Mouse (Mus musculus) limb, embryonic 12.5 days (tissue): ENCODE data around the gene Dock6. TPM values are rescaled to one million over a fixed set of nuclear protein-coding genes. Genes with fewer than 3 reads are reported as not detected.
"Not testable (repeated sequence)": the region's sequence is repeated elsewhere in the genome, so short reads cannot be mapped to it uniquely, and the experiment has no call there.

Experiments used
- ATAC-seq: fragments of 200-750 bp; cut with Nextera tagmentation; 2 replicates; pipeline ENCODE4 v1.8.0; 2017; ENCODE audit warnings: low read depth, moderate TSS enrichment; ENCODE audit not compliant: insufficient number of reproducible peaks, insufficient read depth, low FRiP score, low TSS enrichment
- H3K27ac ChIP-seq: fragments of 300-500 bp; sonication (generic); 2 replicates; pipeline ENCODE4 v1.5.1; 2016; ENCODE audit warnings: mild to moderate bottlenecking, moderate library complexity
- H3K27me3 ChIP-seq: fragments of 300-500 bp; sonication (generic); 2 replicates; pipeline ENCODE4 v1.6.1; 2016; ENCODE audit warnings: mild to moderate bottlenecking, moderate library complexity
- H3K36me3 ChIP-seq: fragments of 300-500 bp; sonication (generic); 2 replicates; pipeline ENCODE4 v1.6.1; 2016; ENCODE audit warnings: mild to moderate bottlenecking, moderate library complexity
- H3K4me1 ChIP-seq: fragments of 300-500 bp; sonication (generic); replicated peaks from 2 replicates; pipeline ENCODE4 v1.6.1; 2016
- H3K4me2 ChIP-seq: fragments of 300-500 bp; sonication (generic); 2 replicates; pipeline ENCODE4 v1.6.1; 2016; ENCODE audit warnings: mild to moderate bottlenecking, moderate library complexity
- H3K4me3 ChIP-seq: fragments of 300-500 bp; sonication (generic); replicated peaks from 2 replicates; pipeline ENCODE4 v1.5.1; 2016; ENCODE audit warnings: mild to moderate bottlenecking
- H3K9ac ChIP-seq: fragments of 300-500 bp; sonication (generic); replicated peaks from 2 replicates; pipeline ENCODE4 v1.6.1; 2016; ENCODE audit warnings: mild to moderate bottlenecking, moderate library complexity
- H3K9me3 ChIP-seq: fragments of 300-500 bp; sonication (generic); 2 replicates; pipeline ENCODE4 v1.6.1; 2016; ENCODE audit warnings: mild to moderate bottlenecking, moderate library complexity
- WGBS: fragments of 180-500 bp; shearing (Covaris S2); methylation state at CpG from one replicate; pipeline ENCODE4 v1.1.7; 2016; 5-methylcytosine and 5-hydroxymethylcytosine counted together
- polyA plus RNA-seq: library from polyadenylated mRNA; unstranded; fragments of >200 nt; fragmentation: Nextera tagmentation; extraction: Ambion mirVana; gene quantifications from 2 replicates; pipeline ENCODE4 v1.2.1, GENCODE M21; 2016

Gene Dock6
- polyA plus RNA-seq, 1 experiment from 2014 or later, result 38.3 TPM

DNA sequence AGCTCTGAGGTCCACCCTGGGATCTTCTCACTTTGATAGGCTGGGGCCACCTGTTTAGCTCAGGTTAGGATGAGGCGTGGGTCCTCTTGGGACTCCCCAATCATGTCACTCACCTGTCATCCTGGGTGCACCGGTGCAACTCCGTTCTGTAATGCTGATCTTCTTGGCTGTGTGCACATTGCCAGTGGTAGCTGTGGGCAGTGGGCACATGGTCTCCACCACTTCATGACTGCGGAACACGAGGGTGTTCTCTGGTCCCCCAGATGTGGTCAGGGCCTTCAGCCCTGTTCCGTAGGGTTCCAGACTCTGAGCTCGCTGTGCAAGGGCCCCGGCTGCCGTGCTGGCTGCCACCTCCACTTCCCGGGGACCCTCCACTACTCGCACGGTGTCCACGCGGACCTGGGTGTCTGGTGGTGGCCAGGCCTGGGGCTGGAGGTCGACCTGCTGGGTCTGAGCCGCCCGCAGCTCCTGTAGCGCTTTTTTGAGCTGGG lies 58.0 kb downstream of the Dock6 start:
- Histone ChIP-seq H3K9ac (no peak overlapping the region), H3K27ac (no peak overlapping the region), H3K4me2 (no peak overlapping the region), H3K4me1 (peaks cover 41% of the 10 kb centered on the region), H3K4me3 (no peak overlapping the region), H3K36me3 (peaks cover 67% of the 10 kb centered on the region), H3K9me3 (no peaks in the 10 kb centered on the region), H3K27me3 (no peaks in the 10 kb centered on the region)
- ATAC-seq, result no peak
- WGBS, result 96% methylated on average over 18 of the region's 18 CpGs

- H3K4me3 ChIP-seq, H3K9me3 ChIP-seq, H3K9ac ChIP-seq, H3K27ac ChIP-seq, H3K4me2 ChIP-seq, ATAC-seq, H3K27me3 ChIP-seq: not testable (repeated sequence)
- 97% methylated on average over 6 of the region's 6 CpGs for whole genome bisulfite sequencing
- Histone ChIP-seq H3K4me1 (peaks cover 37% of the 10 kb centered on the region), H3K36me3 (peaks cover 75% of the 10 kb centered on the region)
These were observed 58.9 kb downstream of the Dock6 start for GRCm38 (mm10) chr9:21793507-21793906.

GRCm38 (mm10) chr9:21792644-21793043 lies 59.8 kb downstream of the Dock6 start:
- peaks cover 81% of the 10 kb centered on the region for H3K36me3 ChIP-seq
- 0 out of 2 replicates have a peak overlapping the region, but pooled peaks have one; percentile 9 for H3K9ac ChIP-seq
- no peak overlapping the region for H3K27ac ChIP-seq
- H3K4me2 ChIP-seq, result no peak overlapping the region
- H3K4me3 ChIP-seq, result no peak overlapping the region
- WGBS, result 76% methylated on average over 8 of the region's 8 CpGs
- ATAC-seq, result no peak
- H3K27me3 ChIP-seq, result no peaks in the 10 kb centered on the region
- H3K4me1 ChIP-seq, result peaks cover 44% of the 10 kb centered on the region
- no peaks in the 10 kb centered on the region for H3K9me3 ChIP-seq

- H3K27me3 ChIP-seq, result no peaks in the 10 kb centered on the region
- H3K4me1 ChIP-seq, result peaks cover 42% of the 10 kb centered on the region
- no peak overlapping the region for H3K27ac ChIP-seq
- ATAC-seq, result no peak
- peaks cover 88% of the 10 kb centered on the region for H3K36me3 ChIP-seq
- WGBS, result 83% methylated on average over 8 of the region's 8 CpGs
- no peaks in the 10 kb centered on the region for H3K9me3 ChIP-seq
- H3K4me2 ChIP-seq, result no peak overlapping the region
- no peak overlapping the region for H3K4me3 ChIP-seq
- no peak overlapping the region for H3K9ac ChIP-seq
These were observed 60.6 kb downstream of the Dock6 start for GRCm38 (mm10) chr9:21791861-21792260.

GRCm38 (mm10) chr9:21788234-21788633 lies 64.2 kb downstream of the Dock6 start:
- Histone ChIP-seq H3K9ac (no peak overlapping the region), H3K4me3 (no peak overlapping the region), H3K27me3 (no peaks in the 10 kb centered on the region), H3K4me2 (no peak overlapping the region), H3K4me1 (peaks cover 23% of the 10 kb centered on the region), H3K27ac (peak overlapping the region; percentile 56; the same call in 1 of the 2 replicates), H3K36me3 (peaks cover 93% of the 10 kb centered on the region), H3K9me3 (no peaks in the 10 kb centered on the region)
- ATAC-seq, result no peak
- 61% methylated on average over 9 of the region's 9 CpGs for WGBS

- H3K4me2 ChIP-seq, result no peak overlapping the region
- no peaks in the 10 kb centered on the region for H3K27me3 ChIP-seq
- ATAC-seq, result no peak
- H3K27ac ChIP-seq, result peak overlapping the region; percentile 62
- no peak overlapping the region for H3K4me3 ChIP-seq
- 68% methylated on average over 5 of the region's 5 CpGs for WGBS
- no peak overlapping the region; the same call in 1 of the 2 replicates for H3K9ac ChIP-seq
- peaks cover 90% of the 10 kb centered on the region for H3K36me3 ChIP-seq
- H3K9me3 ChIP-seq, result no peaks in the 10 kb centered on the region
- H3K4me1 ChIP-seq, result peaks cover 19% of the 10 kb centered on the region
These were observed 64.8 kb downstream of the Dock6 start for GRCm38 (mm10) chr9:21787654-21788053.

DNA sequence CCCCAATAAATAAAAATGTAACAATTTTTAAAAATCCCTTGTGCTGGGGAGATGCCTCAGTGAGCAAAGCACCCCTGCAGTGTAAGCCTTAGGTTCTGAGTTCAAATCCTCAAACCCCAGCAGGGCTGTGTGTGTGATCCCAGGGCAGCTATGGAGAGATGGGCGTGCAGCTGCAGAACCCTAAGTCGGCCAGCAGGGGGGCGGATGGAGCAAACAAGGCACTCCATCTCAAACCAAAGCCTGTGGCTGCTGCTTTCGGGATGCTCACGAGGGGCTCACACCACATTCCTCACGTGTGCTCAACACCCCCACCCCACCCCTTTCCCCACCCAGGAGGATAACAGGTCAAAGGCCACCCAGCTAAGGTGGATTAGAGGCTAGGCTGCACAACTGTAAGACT lies 65.5 kb downstream of the Dock6 start:
- Histone ChIP-seq H3K36me3 (peaks cover 90% of the 10 kb centered on the region), H3K4me3 (no peak overlapping the region), H3K4me2 (0 out of 2 replicates have a peak overlapping the region, but pooled peaks have one; percentile 2), H3K9ac (no peak overlapping the region), H3K27ac (peak overlapping the region; percentile 62), H3K9me3 (no peaks in the 10 kb centered on the region), H3K4me1 (peaks cover 21% of the 10 kb centered on the region), H3K27me3 (no peaks in the 10 kb centered on the region)
- 11% methylated on average over 6 of the region's 6 CpGs for WGBS
- ATAC-seq, result no peak; the same call in 1 of the 2 replicates

- peaks cover 90% of the 10 kb centered on the region for H3K36me3 ChIP-seq
- peaks cover 23% of the 10 kb centered on the region for H3K4me1 ChIP-seq
These were observed 66.1 kb downstream of the Dock6 start for GRCm38 (mm10) chr9:21786309-21786708.

DNA sequence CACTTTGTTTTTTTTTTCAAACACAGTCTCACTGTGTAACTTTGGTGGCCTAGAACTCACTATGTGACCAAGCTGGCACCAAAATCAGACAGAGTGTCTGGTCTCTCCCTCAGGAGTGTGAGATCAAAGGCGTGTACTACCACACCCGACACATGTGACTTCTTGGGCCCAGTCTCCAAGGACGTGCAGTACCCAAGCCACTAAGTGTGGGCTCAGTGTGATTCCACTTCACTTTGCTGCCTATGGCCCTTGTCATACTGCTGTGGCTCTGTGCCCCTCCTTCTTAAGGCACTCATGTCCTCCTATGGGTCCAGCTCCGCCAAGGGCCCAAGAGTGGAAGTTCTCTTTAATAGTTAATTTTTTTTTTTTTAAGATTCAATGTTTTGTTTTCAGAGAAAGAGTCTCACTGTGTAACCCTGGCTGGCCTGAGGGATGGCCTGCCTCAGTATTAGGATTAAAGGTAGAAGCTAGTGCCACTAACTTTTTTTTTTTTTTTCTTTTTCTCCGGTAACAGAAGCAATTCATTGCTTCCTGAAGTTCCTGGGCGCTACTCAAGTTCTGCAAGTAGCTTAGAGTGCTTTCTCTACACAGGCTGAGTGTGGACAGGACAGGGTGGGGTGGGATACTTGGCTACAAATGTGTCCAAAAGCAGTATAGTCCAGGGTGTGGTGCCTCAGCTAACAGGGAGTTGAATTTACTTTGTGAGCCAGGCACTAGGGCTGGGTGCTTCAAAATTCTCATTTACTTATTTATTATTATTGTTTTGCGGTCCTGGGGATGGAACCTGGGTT lies 67.7 kb downstream of the Dock6 start:
- H3K4me2 ChIP-seq, result no peak overlapping the region
- WGBS, result 90% methylated on average over 7 of the region's 7 CpGs
- H3K27me3 ChIP-seq, result no peaks in the 10 kb centered on the region
- no peak overlapping the region for H3K27ac ChIP-seq
- H3K4me3 ChIP-seq, result no peak overlapping the region
- H3K4me1 ChIP-seq, result peaks cover 23% of the 10 kb centered on the region
- H3K9ac ChIP-seq, result no peak overlapping the region
- no peak for ATAC-seq
- H3K36me3 ChIP-seq, result peaks cover 90% of the 10 kb centered on the region
- no peaks in the 10 kb centered on the region for H3K9me3 ChIP-seq

More at GRCm38 (mm10) chr9:21786309-21786708, 66.1 kb downstream of the Dock6 start:
- not testable (repeated sequence) for H3K9me3 ChIP-seq, ATAC-seq, H3K27ac ChIP-seq, H3K27me3 ChIP-seq, H3K4me2 ChIP-seq, H3K4me3 ChIP-seq, H3K9ac ChIP-seq
- 99% methylated on average over 2 of the region's 2 CpGs for WGBS

GRCm38 (mm10) chr9:21781657-21782468 lies 70.6 kb downstream of the Dock6 start:
- Histone ChIP-seq H3K27ac (peak overlapping the region; percentile 50), H3K36me3 (peaks cover 92% of the 10 kb centered on the region), H3K9ac (no peak overlapping the region), H3K27me3 (no peaks in the 10 kb centered on the region), H3K9me3 (no peaks in the 10 kb centered on the region), H3K4me1 (peaks cover 9% of the 10 kb centered on the region), H3K4me2 (0 out of 2 replicates have a peak overlapping the region, but pooled peaks have one; percentile 2), H3K4me3 (no peak overlapping the region)
- WGBS, result 58% methylated on average over 15 of the region's 15 CpGs
- ATAC-seq, result peak; percentile 66; the same call in 1 of the 2 replicates

DNA sequence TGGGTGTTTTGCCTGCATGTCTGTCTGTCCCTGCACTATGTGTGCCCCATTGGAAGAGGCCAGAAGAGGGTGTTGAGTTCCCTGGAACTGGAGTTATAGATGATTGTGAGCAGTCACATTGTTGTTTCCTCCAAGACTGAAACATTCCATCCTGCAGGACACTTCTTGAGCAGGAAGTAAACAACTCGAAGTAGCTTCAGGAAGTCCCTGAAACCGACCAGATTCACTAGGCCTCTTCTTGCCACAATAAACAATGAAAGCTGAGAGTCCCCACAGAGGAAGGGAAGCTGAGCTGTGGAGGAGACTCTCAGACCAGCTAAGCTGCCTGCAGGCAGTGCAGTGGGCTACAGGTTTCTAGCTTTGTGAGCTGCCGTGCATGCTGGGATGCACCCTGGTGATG lies 74.7 kb downstream of the Dock6 start:
- Histone ChIP-seq H3K27ac (no peak overlapping the region), H3K4me1 (peaks cover 9% of the 10 kb centered on the region), H3K9ac (no peak overlapping the region), H3K36me3 (peaks cover 93% of the 10 kb centered on the region), H3K9me3 (no peaks in the 10 kb centered on the region), H3K4me3 (no peak overlapping the region), H3K27me3 (no peaks in the 10 kb centered on the region), H3K4me2 (no peak overlapping the region)
- ATAC-seq, result no peak
- WGBS, result 90% methylated on average over 3 of the region's 3 CpGs
